Mouse (Mus musculus): ENCODE data around the gene Kantr. TPM values are rescaled to one million over a fixed set of nuclear protein-coding genes. Genes with fewer than 3 reads are reported as not detected.
A peak's percentile ranks its signal among the peaks of the same experiment; 100 is the strongest.
"Not testable (repeated sequence)": the region's sequence is repeated elsewhere in the genome, so short reads cannot be mapped to it uniquely, and the experiment has no call there.

Gene Kantr
- polyA plus RNA-seq, 1 experiment from 2014 or later: 44.1 TPM

DNA sequence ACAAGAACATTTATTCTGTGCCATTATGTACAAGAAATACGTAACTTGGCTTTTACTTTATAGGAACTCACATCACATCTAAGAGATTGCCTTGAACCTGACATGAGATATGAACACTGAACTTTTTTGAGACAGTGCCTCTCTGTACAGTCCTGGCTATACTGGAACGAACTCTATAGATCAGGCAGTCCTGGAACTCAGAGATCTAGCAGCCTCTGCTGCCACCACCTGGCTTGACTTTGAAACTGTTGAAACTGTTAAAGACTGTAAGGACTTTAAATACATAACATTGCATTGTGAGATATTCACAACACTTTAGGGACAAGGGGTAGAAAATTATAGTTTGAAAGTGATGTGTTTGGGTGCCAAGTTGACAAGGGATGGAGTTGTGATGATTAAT is 19.4 kb downstream of the Kantr start:
- 59% methylated on average over 2 of the region's 2 CpGs for WGBS
- Histone ChIP-seq H3K9ac (ENCODE audit: low read depth, low read length) (no peak overlapping the region), H3K4me2 (ENCODE audit: low read length) (no peak overlapping the region), H3K9me3 (replicated peaks; ENCODE audit: control insufficient read depth, low read length, poor library complexity, severe bottlenecking) (no peaks in the 10 kb centered on the region), H3K36me3 (ENCODE audit: control insufficient read depth, insufficient read depth, low read length) (no peaks in the 10 kb centered on the region; the same call in 1 of the 2 replicates), H3K27me3 (ENCODE audit: control insufficient read depth, insufficient read depth, low read depth, low read length) (peaks cover 6% of the 10 kb centered on the region; the same call in 1 of the 2 replicates), H3K4me1 (ENCODE audit: control insufficient read depth, insufficient read depth, low read length) (no peaks in the 10 kb centered on the region), H3K27ac (ENCODE audit: low read length) (no peak overlapping the region), H3K4me3 (ENCODE audit: low read depth, low read length) (no peak overlapping the region)
- peak; percentile 68; the same call in 1 of the 2 replicates for ATAC-seq

DNA sequence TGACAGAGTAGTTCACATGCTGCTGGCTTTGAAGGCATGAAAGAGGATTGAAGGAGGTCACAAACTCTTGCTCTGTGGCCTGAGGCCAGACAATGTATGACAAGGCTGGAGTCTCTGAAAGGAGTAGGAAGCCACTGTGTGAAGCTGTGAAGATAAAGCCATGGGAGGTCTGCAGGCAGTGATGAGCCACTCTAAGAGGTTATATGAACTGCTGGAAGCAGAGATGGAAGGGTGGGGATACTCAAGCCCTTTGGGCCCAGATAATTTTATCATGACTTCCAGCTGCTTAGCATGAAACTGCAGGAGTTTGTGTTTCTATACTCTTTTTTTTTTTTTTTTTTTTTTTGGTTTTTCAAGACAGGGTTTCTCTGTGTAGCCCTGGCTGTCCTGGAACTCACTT is 19.9 kb downstream of the Kantr start:
- Histone ChIP-seq H3K9me3 (replicated peaks; ENCODE audit: control insufficient read depth, low read length, poor library complexity, severe bottlenecking) (no peaks in the 10 kb centered on the region), H3K27me3 (ENCODE audit: control insufficient read depth, insufficient read depth, low read depth, low read length) (peaks cover 6% of the 10 kb centered on the region; the same call in 1 of the 2 replicates), H3K4me2 (ENCODE audit: low read length) (no peak overlapping the region), H3K36me3 (ENCODE audit: control insufficient read depth, insufficient read depth, low read length) (no peaks in the 10 kb centered on the region; the same call in 1 of the 2 replicates), H3K27ac (ENCODE audit: low read length) (no peak overlapping the region), H3K4me3 (ENCODE audit: low read depth, low read length) (no peak overlapping the region), H3K9ac (ENCODE audit: low read depth, low read length) (no peak overlapping the region), H3K4me1 (ENCODE audit: control insufficient read depth, insufficient read depth, low read length) (no peaks in the 10 kb centered on the region)
- no peak for ATAC-seq

DNA sequence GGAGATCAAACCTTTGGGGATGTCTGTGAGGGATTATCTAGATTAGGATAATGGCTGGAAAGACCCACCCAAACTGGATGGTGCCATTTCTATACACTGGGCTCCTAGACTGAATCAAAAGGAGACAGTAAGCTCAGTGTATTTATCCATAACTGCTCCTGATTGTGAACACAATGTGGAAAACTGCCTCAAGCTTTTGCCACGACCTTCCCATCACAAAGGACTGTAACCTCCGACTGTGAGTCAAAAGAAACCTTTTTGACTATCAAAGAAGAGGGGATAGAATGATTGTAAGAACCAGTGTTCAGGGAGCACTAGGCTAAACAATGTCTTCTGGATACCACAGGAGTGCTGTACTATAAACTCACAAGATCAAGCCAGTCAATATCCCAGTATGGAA is 21.1 kb downstream of the Kantr start:
- no peaks in the 10 kb centered on the region for H3K4me1 ChIP-seq (ENCODE audit: control insufficient read depth, insufficient read depth, low read length)
- no peak overlapping the region for H3K9ac ChIP-seq (ENCODE audit: low read depth, low read length)
- WGBS: 58% methylated on average over 2 of the region's 2 CpGs
- H3K36me3 ChIP-seq (ENCODE audit: control insufficient read depth, insufficient read depth, low read length): no peaks in the 10 kb centered on the region; the same call in 1 of the 2 replicates
- H3K4me2 ChIP-seq (ENCODE audit: low read length): no peak overlapping the region
- no peaks in the 10 kb centered on the region for H3K9me3 ChIP-seq (replicated peaks; ENCODE audit: control insufficient read depth, low read length, poor library complexity, severe bottlenecking)
- peaks cover 6% of the 10 kb centered on the region for H3K27me3 ChIP-seq (ENCODE audit: control insufficient read depth, insufficient read depth, low read depth, low read length)
- no peak overlapping the region for H3K27ac ChIP-seq (ENCODE audit: low read length)
- no peak overlapping the region for H3K4me3 ChIP-seq (ENCODE audit: low read depth, low read length)
- ATAC-seq: no peak

DNA sequence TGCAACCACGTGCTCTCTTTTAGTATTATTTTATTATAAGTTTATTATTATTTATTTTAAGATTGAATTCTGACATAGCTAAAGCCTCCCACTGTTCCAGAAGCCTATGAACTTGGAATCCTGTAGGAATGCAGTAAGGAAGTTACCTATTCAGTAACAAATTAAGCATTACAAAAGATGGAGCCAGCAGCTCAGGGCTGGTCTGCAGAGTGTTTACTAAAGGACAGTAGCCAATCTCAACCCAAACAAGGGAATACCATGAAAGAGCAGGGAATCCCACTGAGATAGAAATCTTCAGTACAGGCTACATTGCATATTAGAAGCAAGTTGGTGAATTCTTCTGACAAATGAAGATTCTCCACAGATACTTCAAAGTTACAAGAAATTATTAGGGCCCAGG is 40.3 kb downstream of the Kantr start:
- H3K9me3 ChIP-seq (replicated peaks; ENCODE audit: control insufficient read depth, low read length, poor library complexity, severe bottlenecking); ATAC-seq; H3K4me3 ChIP-seq (ENCODE audit: low read depth, low read length); H3K4me1 ChIP-seq (ENCODE audit: control insufficient read depth, insufficient read depth, low read length); H3K9ac ChIP-seq (ENCODE audit: low read depth, low read length); H3K27ac ChIP-seq (ENCODE audit: low read length); H3K27me3 ChIP-seq (ENCODE audit: control insufficient read depth, insufficient read depth, low read depth, low read length); H3K4me2 ChIP-seq (ENCODE audit: low read length); H3K36me3 ChIP-seq (ENCODE audit: control insufficient read depth, insufficient read depth, low read length): not testable (repeated sequence)
- 66% methylated on average over 1 of the region's 1 CpGs for WGBS

DNA sequence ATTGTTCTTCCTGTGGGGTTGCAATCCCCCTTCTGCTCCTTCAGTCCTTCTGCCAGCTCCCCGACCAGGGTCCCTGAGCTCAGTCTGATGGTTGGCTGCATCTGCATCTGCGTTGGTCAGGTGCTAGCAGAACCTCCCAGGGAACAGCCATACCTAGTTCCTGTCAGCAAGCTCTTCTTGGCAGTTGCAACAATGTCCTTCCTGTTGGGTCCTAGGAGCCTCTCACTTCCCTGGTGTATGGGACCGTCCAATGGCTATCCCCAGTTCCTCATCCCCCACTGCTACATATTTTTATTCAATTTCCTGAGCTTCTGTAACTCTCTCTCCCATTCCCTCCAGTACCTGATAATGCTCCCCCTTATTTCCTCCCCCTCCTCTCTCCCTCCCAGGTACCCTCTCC is 42.5 kb downstream of the Kantr start:
- ATAC-seq: no peak
- no peaks in the 10 kb centered on the region for H3K4me1 ChIP-seq (ENCODE audit: control insufficient read depth, insufficient read depth, low read length)
- no peaks in the 10 kb centered on the region for H3K9me3 ChIP-seq (replicated peaks; ENCODE audit: control insufficient read depth, low read length, poor library complexity, severe bottlenecking)
- no peak overlapping the region for H3K4me3 ChIP-seq (ENCODE audit: low read depth, low read length)
- H3K27me3 ChIP-seq (ENCODE audit: control insufficient read depth, insufficient read depth, low read depth, low read length): no peaks in the 10 kb centered on the region
- 70% methylated on average over 3 of the region's 3 CpGs for WGBS
- no peak overlapping the region for H3K27ac ChIP-seq (ENCODE audit: low read length)
- H3K36me3 ChIP-seq (ENCODE audit: control insufficient read depth, insufficient read depth, low read length): no peaks in the 10 kb centered on the region
- H3K9ac ChIP-seq (ENCODE audit: low read depth, low read length): no peak overlapping the region
- no peak overlapping the region for H3K4me2 ChIP-seq (ENCODE audit: low read length)

DNA sequence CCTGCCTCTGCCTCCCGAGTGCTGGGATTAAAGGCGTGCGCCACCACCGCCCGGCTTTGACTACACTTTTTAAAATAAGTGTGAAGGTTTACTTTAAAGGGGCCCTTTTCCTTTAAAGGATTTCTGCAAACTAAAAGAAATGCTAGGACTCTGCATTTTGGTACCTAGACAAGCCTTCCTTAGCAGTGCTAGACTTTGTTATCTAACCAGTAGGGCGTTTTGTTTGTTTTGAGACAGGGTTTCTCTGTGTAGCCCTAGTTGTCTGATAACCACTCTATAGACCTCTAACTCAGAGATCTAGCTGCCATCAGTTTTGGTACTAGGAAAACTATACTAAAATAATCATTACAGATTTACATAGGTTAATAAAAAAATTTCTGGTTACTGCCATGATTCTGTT is 47.9 kb downstream of the Kantr start:
- H3K4me2 ChIP-seq (ENCODE audit: low read length): no peak overlapping the region
- ATAC-seq: no peak
- peaks cover 9% of the 10 kb centered on the region; the same call in 1 of the 2 replicates for H3K36me3 ChIP-seq (ENCODE audit: control insufficient read depth, insufficient read depth, low read length)
- WGBS: 95% methylated on average over 6 of the region's 6 CpGs
- no peaks in the 10 kb centered on the region for H3K9me3 ChIP-seq (replicated peaks; ENCODE audit: control insufficient read depth, low read length, poor library complexity, severe bottlenecking)
- no peaks in the 10 kb centered on the region for H3K27me3 ChIP-seq (ENCODE audit: control insufficient read depth, insufficient read depth, low read depth, low read length)
- H3K27ac ChIP-seq (ENCODE audit: low read length): no peak overlapping the region
- no peaks in the 10 kb centered on the region for H3K4me1 ChIP-seq (ENCODE audit: control insufficient read depth, insufficient read depth, low read length)
- no peak overlapping the region for H3K9ac ChIP-seq (ENCODE audit: low read depth, low read length)
- no peak overlapping the region for H3K4me3 ChIP-seq (ENCODE audit: low read depth, low read length)

DNA sequence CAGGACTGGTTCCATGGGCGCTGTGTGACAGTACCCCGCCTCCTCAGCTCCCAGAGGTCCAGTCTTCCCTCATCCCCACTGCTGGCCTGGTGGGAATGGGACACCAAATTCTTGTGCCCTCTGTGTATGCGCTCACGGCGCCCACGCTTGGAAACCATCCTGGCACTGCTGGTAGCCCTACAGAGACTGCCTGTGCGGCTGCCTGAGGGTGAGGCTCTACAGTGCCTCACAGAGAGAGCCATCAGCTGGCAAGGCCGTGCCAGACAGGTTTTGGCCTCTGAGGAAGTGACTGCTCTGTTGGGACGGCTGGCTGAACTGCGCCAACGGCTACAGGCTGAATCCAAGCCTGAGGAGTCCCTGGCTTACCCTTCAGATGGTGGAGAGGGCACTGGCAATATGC is 56.1 kb downstream of the Kantr start:
- H3K36me3 ChIP-seq (ENCODE audit: control insufficient read depth, insufficient read depth, low read length): peaks cover 56% of the 10 kb centered on the region
- 94% methylated on average over 11 of the region's 11 CpGs for WGBS
- ATAC-seq: no peak

More for the DNA sequence above, 56.1 kb downstream of the Kantr start:
- Histone ChIP-seq H3K27me3 (ENCODE audit: control insufficient read depth, insufficient read depth, low read depth, low read length) (no peaks in the 10 kb centered on the region), H3K4me3 (ENCODE audit: low read depth, low read length) (no peak overlapping the region), H3K9ac (ENCODE audit: low read depth, low read length) (no peak overlapping the region), H3K27ac (ENCODE audit: low read length) (no peak overlapping the region), H3K4me1 (ENCODE audit: control insufficient read depth, insufficient read depth, low read length) (no peaks in the 10 kb centered on the region), H3K9me3 (replicated peaks; ENCODE audit: control insufficient read depth, low read length, poor library complexity, severe bottlenecking) (no peaks in the 10 kb centered on the region), H3K4me2 (ENCODE audit: low read length) (no peak overlapping the region)

Other genes with a start within 250 kb of the Kantr start
- 4.9 and 5.1 TPM in 2 replicates for gene Iqsec2, start 183.2 kb downstream of the Kantr start, polyA plus RNA-seq (2015; fragmentation: Nextera tagmentation; extraction: Ambion mirVana)
- 33.4 and 36.6 TPM in 2 replicates for gene Kdm5c, start 94.5 kb downstream of the Kantr start, polyA plus RNA-seq (2015; fragmentation: Nextera tagmentation; extraction: Ambion mirVana)
- gene Tspyl2, start 14.9 kb upstream of the Kantr start, polyA plus RNA-seq (2015; fragmentation: Nextera tagmentation; extraction: Ambion mirVana): 60.5 and 64.1 TPM in 2 replicates
- 11.1 and 12.3 TPM in 2 replicates for gene Gpr173, start 41.2 kb upstream of the Kantr start, polyA plus RNA-seq (2015; fragmentation: Nextera tagmentation; extraction: Ambion mirVana)
- gene Cldn34a, start 235.8 kb upstream of the Kantr start, polyA plus RNA-seq (2015; fragmentation: Nextera tagmentation; extraction: Ambion mirVana): not detected in 2 replicates